Mouse (Mus musculus): Measurements from ENCODE around the gene C130032M10Rik. TPM values are rescaled to one million over a fixed set of nuclear protein-coding genes. Genes with fewer than 3 reads are reported as not detected.

The C130032M10Rik gene
- polyA plus RNA-seq (2012; ENCODE audit: insufficient read depth, low replicate concordance), result not detected in 2 replicates

GRCm38 (mm10) chr9:114515364-114515763 lies at the start of gene C130032M10Rik:
TSS of gene C130032M10Rik (plus strand) at chr9:114515697.
- TF ChIP-seq GATA1 (IDR thresholded peaks at IDR 0.05; ENCODE audit: borderline replicate concordance, low read length), result no peak
- no peak for TF ChIP-seq FLI1 (IDR thresholded peaks at IDR 0.05; ENCODE audit: low read length)
- Histone ChIP-seq H3K9me3 (peaks cover 39% of the 10 kb centered on the region), H3K27me3 (replicated peaks) (peaks cover 80% of the 10 kb centered on the region), H3K36me3 (replicated peaks; ENCODE audit: low read length) (no peaks in the 10 kb centered on the region), H3K4me3 (replicated peaks) (no peak within 1 kb of the TSS), H3K4me1 (no peaks in the 10 kb centered on the region)

GRCm38 (mm10) chr9:114466871-114467270 lies 48.6 kb upstream of the C130032M10Rik start:
- H3K27me3 ChIP-seq (replicated peaks), result no peaks in the 10 kb centered on the region
- H3K4me1 ChIP-seq, result peaks cover 10% of the 10 kb centered on the region; the same call in 1 of the 2 replicates
- H3K9me3 ChIP-seq, result no peaks in the 10 kb centered on the region
- H3K4me3 ChIP-seq (replicated peaks), result no peak overlapping the region
- peaks cover 85% of the 10 kb centered on the region for H3K36me3 ChIP-seq (replicated peaks; ENCODE audit: low read length)
- TF ChIP-seq GATA1 (IDR thresholded peaks at IDR 0.05; ENCODE audit: borderline replicate concordance, low read length) (no peak), FLI1 (IDR thresholded peaks at IDR 0.05; ENCODE audit: low read length) (no peak)

- Histone ChIP-seq H3K27me3 (replicated peaks) (no peaks in the 10 kb centered on the region), H3K36me3 (replicated peaks; ENCODE audit: low read length) (peaks cover 82% of the 10 kb centered on the region), H3K9me3 (no peaks in the 10 kb centered on the region), H3K4me1 (peaks cover 7% of the 10 kb centered on the region; the same call in 1 of the 2 replicates), H3K4me3 (replicated peaks) (no peak overlapping the region)
- TF ChIP-seq GATA1 (IDR thresholded peaks at IDR 0.05; ENCODE audit: borderline replicate concordance, low read length), result no peak
- no peak for TF ChIP-seq FLI1 (IDR thresholded peaks at IDR 0.05; ENCODE audit: low read length)
Observed at GRCm38 (mm10) chr9:114468217-114468616, 47.3 kb upstream of the C130032M10Rik start.

GRCm38 (mm10) chr9:114468701-114469100 lies 46.8 kb upstream of the C130032M10Rik start:
- H3K9me3 ChIP-seq, result no peaks in the 10 kb centered on the region
- peaks cover 84% of the 10 kb centered on the region for H3K36me3 ChIP-seq (replicated peaks; ENCODE audit: low read length)
- no peaks in the 10 kb centered on the region for H3K27me3 ChIP-seq (replicated peaks)
- TF ChIP-seq FLI1 (IDR thresholded peaks at IDR 0.05; ENCODE audit: low read length) (no peak), GATA1 (IDR thresholded peaks at IDR 0.05; ENCODE audit: borderline replicate concordance, low read length) (no peak)
- H3K4me1 ChIP-seq, result peaks cover 7% of the 10 kb centered on the region; the same call in 1 of the 2 replicates
- H3K4me3 ChIP-seq (replicated peaks), result no peak overlapping the region

GRCm38 (mm10) chr9:114471892-114472291 lies 43.6 kb upstream of the C130032M10Rik start:
- peaks cover 4% of the 10 kb centered on the region; the same call in 1 of the 2 replicates for H3K4me1 ChIP-seq
- no peaks in the 10 kb centered on the region for H3K9me3 ChIP-seq
- no peak for TF ChIP-seq GATA1 (IDR thresholded peaks at IDR 0.05; ENCODE audit: borderline replicate concordance, low read length)
- no peak for TF ChIP-seq FLI1 (IDR thresholded peaks at IDR 0.05; ENCODE audit: low read length)
- no peak overlapping the region for H3K4me3 ChIP-seq (replicated peaks)
- peaks cover 63% of the 10 kb centered on the region for H3K36me3 ChIP-seq (replicated peaks; ENCODE audit: low read length)
- H3K27me3 ChIP-seq (replicated peaks), result no peaks in the 10 kb centered on the region

- no peaks in the 10 kb centered on the region for H3K4me1 ChIP-seq
- H3K4me3 ChIP-seq (replicated peaks), result no peak overlapping the region
- H3K27me3 ChIP-seq (replicated peaks), result peaks cover 9% of the 10 kb centered on the region
- TF ChIP-seq FLI1 (IDR thresholded peaks at IDR 0.05; ENCODE audit: low read length), result no peak
- no peak for TF ChIP-seq GATA1 (IDR thresholded peaks at IDR 0.05; ENCODE audit: borderline replicate concordance, low read length)
- H3K9me3 ChIP-seq, result no peaks in the 10 kb centered on the region
- H3K36me3 ChIP-seq (replicated peaks; ENCODE audit: low read length), result peaks cover 32% of the 10 kb centered on the region
Observed at GRCm38 (mm10) chr9:114477019-114477418, 38.5 kb upstream of the C130032M10Rik start.

- no peak for TF ChIP-seq GATA1 (IDR thresholded peaks at IDR 0.05; ENCODE audit: borderline replicate concordance, low read length)
- TF ChIP-seq FLI1 (IDR thresholded peaks at IDR 0.05; ENCODE audit: low read length), result no peak
- H3K36me3 ChIP-seq (replicated peaks; ENCODE audit: low read length), result peaks cover 12% of the 10 kb centered on the region
- H3K4me3 ChIP-seq (replicated peaks), result no peak overlapping the region
- no peaks in the 10 kb centered on the region for H3K4me1 ChIP-seq
- H3K27me3 ChIP-seq (replicated peaks), result peaks cover 23% of the 10 kb centered on the region
- no peaks in the 10 kb centered on the region for H3K9me3 ChIP-seq
Observed at GRCm38 (mm10) chr9:114480940-114481339, 34.6 kb upstream of the C130032M10Rik start.

GRCm38 (mm10) chr9:114484771-114485170 lies 30.7 kb upstream of the C130032M10Rik start:
- peaks cover 41% of the 10 kb centered on the region for H3K27me3 ChIP-seq (replicated peaks)
- peaks cover 3% of the 10 kb centered on the region; the same call in 1 of the 2 replicates for H3K9me3 ChIP-seq
- no peak for TF ChIP-seq FLI1 (IDR thresholded peaks at IDR 0.05; ENCODE audit: low read length)
- TF ChIP-seq GATA1 (IDR thresholded peaks at IDR 0.05; ENCODE audit: borderline replicate concordance, low read length), result no peak
- peaks cover 14% of the 10 kb centered on the region for H3K4me1 ChIP-seq
- no peak overlapping the region for H3K4me3 ChIP-seq (replicated peaks)
- no peaks in the 10 kb centered on the region for H3K36me3 ChIP-seq (replicated peaks; ENCODE audit: low read length)

GRCm38 (mm10) chr9:114486808-114487207 lies 28.7 kb upstream of the C130032M10Rik start:
- Histone ChIP-seq H3K36me3 (replicated peaks; ENCODE audit: low read length) (no peaks in the 10 kb centered on the region), H3K4me3 (replicated peaks) (no peak overlapping the region), H3K4me1 (peaks cover 14% of the 10 kb centered on the region), H3K27me3 (replicated peaks) (peaks cover 43% of the 10 kb centered on the region), H3K9me3 (peaks cover 8% of the 10 kb centered on the region; the same call in 1 of the 2 replicates)
- TF ChIP-seq FLI1 (IDR thresholded peaks at IDR 0.05; ENCODE audit: low read length) (no peak), GATA1 (IDR thresholded peaks at IDR 0.05; ENCODE audit: borderline replicate concordance, low read length) (no peak)

GRCm38 (mm10) chr9:114487481-114488258 lies 27.8 kb upstream of the C130032M10Rik start:
- Histone ChIP-seq H3K4me3 (replicated peaks) (no peak overlapping the region), H3K9me3 (peaks cover 17% of the 10 kb centered on the region), H3K27me3 (replicated peaks) (peaks cover 50% of the 10 kb centered on the region), H3K36me3 (replicated peaks; ENCODE audit: low read length) (no peaks in the 10 kb centered on the region), H3K4me1 (peaks cover 14% of the 10 kb centered on the region)
- TF ChIP-seq GATA1 (IDR thresholded peaks at IDR 0.05; ENCODE audit: borderline replicate concordance, low read length) (no peak), FLI1 (IDR thresholded peaks at IDR 0.05; ENCODE audit: low read length) (no peak)

Measured in megakaryocyte, embryonic 14.5 days (primary cell).